Mouse (Mus musculus): Measurements from ENCODE around the gene Fam71e2. TPM values are rescaled to one million over a fixed set of nuclear protein-coding genes. Genes with fewer than 3 reads are reported as not detected.
A peak's percentile ranks its signal among the peaks of the same experiment; 100 is the strongest.

Fam71e2 gene
- polyA plus RNA-seq, 1 experiment = not detected

DNA sequence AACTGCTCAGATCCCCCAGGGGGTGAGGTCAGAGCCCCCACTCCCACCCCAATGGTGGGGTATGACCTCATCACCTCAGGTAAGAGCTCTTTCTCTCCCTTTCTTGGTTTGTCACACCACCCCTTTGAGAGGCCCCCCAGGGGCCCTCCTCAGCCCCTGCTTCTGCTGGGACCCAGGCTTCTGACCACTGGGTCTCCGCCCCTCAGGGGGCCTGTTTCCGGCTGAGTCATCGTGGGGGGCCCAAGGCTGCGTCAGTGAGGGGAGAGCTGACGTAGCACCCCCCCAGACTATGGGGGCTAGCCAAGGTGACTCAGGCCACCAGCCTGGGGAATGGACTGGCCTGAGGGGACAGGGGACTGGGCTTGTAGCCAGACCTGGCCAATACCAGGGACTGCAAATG, 8.8 kb upstream of the Fam71e2 start:
- H3K27me3 ChIP-seq (replicated peaks) = peaks cover 34% of the 10 kb centered on the region
- H3K4me3 ChIP-seq (replicated peaks) = peak overlapping the region; percentile 40
- TF ChIP-seq GATA1 (IDR thresholded peaks at IDR 0.05; ENCODE audit: borderline replicate concordance, low read length) (no peak), FLI1 (IDR thresholded peaks at IDR 0.05; ENCODE audit: low read length) (no peak)
- peaks cover 10% of the 10 kb centered on the region for H3K9me3 ChIP-seq
- peaks cover 91% of the 10 kb centered on the region for H3K4me1 ChIP-seq
- H3K36me3 ChIP-seq (replicated peaks; ENCODE audit: low read length) = no peaks in the 10 kb centered on the region

DNA sequence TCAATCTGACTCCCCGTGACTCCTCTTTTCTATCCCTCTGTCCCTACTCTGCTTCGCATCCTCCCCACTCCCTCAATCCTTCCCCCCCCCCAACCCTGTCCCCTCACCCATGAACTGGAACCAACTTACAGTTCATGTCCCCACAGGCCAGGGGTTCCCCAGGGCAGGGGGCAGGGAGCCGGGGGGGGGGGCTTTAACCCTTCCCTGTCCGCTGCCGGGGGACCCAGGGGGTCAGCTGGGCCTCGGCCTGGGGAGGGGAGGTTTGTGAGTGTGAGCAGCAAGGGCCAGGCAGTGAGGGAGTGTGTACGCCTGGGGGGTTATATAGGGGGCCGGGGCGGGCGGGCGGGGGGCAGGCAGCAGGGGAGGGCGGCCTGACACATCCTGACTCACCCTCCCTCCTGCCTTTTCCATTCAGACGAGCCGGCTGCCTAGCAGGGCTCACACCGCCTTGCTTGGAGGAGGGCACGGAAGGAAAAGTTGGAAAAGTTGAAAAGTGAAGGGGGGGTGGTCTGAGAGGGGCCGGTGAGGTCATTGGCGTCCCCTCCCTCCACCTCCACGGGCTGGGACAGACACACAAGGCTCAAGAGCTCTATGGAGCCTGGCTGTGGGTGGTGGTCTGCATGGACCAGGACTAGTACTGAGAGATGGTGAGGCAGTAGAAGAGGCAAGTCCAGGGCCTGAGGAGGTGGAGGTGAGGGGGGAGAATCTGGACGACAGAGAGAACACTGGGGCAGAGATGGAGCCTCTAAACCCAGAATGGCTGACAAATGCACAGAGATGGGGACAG, 6.9 kb upstream of the Fam71e2 start:
- Histone ChIP-seq H3K9me3 (peaks cover 13% of the 10 kb centered on the region), H3K4me3 (replicated peaks) (no peak overlapping the region), H3K4me1 (peaks cover 72% of the 10 kb centered on the region), H3K36me3 (replicated peaks; ENCODE audit: low read length) (no peaks in the 10 kb centered on the region), H3K27me3 (replicated peaks) (peaks cover 41% of the 10 kb centered on the region)
- TF ChIP-seq FLI1 (IDR thresholded peaks at IDR 0.05; ENCODE audit: low read length) = no peak
- no peak for TF ChIP-seq GATA1 (IDR thresholded peaks at IDR 0.05; ENCODE audit: borderline replicate concordance, low read length)

DNA sequence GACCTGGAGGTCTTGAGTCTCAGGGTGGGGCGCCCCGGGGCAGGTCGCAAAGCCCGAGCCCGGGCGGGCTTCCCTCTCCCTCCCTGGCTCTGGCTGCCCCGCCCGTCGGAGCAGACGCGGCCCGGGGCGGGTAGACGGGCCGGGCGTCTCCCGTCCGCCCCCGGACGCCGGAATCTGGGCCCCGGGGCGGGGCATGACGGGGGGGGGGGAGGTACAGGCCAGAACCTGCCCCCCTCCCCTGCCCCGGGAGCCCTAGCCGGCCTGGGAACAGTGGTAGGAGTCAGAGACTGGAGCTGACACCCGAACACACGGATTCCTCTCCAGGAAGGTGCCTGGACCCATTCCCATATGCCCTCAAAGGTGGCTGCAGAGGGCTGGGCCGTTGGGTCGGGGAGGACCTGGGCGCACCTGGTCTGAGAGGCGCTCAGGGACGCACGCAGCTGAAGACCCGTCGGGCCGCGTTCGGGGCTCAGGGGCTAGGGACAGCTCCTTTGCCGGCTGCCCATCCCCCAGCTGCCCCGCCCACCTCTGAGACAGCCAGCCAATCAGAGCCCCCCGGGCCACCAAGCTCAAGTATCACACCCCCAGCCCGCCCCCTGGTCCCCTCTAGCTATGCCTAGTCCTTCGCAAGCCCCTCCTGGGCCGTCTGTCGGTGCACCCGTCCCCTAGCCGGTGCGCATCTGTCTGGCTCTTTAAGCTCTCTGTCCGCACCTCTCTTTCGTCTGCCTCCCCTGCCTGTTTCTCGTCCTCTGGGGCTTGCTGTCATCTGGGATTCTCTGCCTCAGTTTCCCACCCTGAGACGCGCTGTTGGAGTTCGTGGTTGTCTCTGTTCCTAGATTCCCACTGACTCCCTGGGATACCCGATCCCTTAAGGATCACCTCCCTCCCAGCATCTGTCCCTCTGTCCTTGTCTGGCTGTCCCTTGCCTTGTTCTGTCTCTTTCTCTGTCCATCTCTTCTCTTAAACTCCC, 6.0 kb upstream of the Fam71e2 start:
- peak overlapping the region; percentile 90 for H3K4me3 ChIP-seq (replicated peaks)
- peaks cover 63% of the 10 kb centered on the region for H3K4me1 ChIP-seq
- H3K36me3 ChIP-seq (replicated peaks; ENCODE audit: low read length) = no peaks in the 10 kb centered on the region
- H3K9me3 ChIP-seq = peaks cover 17% of the 10 kb centered on the region
- no peak for TF ChIP-seq FLI1 (IDR thresholded peaks at IDR 0.05; ENCODE audit: low read length)
- TF ChIP-seq GATA1 (IDR thresholded peaks at IDR 0.05; ENCODE audit: borderline replicate concordance, low read length) = no peak
- H3K27me3 ChIP-seq (replicated peaks) = peaks cover 41% of the 10 kb centered on the region

DNA sequence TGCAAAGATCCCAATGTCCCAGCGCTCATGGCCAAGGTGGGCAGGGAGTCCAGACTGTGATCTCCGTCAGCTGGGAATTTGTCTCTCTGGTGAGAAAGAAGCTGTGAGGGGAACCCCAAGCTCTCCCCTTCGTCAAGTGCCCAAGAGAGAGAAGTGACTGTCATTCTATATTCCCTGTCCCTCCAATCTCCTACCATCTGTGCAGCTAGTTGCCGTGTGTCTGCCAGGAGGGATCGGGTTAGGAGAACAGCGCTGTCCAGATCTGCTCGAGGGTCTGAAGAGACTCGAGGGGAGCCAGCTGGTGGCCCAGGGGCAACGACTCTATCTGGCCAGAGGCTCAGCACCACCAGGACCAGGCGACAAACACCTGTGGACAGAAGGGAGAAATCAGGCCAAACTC, 5.0 kb upstream of the Fam71e2 start:
- Histone ChIP-seq H3K4me3 (replicated peaks) (no peak overlapping the region), H3K36me3 (replicated peaks; ENCODE audit: low read length) (no peaks in the 10 kb centered on the region), H3K9me3 (peaks cover 17% of the 10 kb centered on the region), H3K4me1 (peaks cover 53% of the 10 kb centered on the region), H3K27me3 (replicated peaks) (peaks cover 42% of the 10 kb centered on the region)
- TF ChIP-seq GATA1 (IDR thresholded peaks at IDR 0.05; ENCODE audit: borderline replicate concordance, low read length) (no peak), FLI1 (IDR thresholded peaks at IDR 0.05; ENCODE audit: low read length) (no peak)

DNA sequence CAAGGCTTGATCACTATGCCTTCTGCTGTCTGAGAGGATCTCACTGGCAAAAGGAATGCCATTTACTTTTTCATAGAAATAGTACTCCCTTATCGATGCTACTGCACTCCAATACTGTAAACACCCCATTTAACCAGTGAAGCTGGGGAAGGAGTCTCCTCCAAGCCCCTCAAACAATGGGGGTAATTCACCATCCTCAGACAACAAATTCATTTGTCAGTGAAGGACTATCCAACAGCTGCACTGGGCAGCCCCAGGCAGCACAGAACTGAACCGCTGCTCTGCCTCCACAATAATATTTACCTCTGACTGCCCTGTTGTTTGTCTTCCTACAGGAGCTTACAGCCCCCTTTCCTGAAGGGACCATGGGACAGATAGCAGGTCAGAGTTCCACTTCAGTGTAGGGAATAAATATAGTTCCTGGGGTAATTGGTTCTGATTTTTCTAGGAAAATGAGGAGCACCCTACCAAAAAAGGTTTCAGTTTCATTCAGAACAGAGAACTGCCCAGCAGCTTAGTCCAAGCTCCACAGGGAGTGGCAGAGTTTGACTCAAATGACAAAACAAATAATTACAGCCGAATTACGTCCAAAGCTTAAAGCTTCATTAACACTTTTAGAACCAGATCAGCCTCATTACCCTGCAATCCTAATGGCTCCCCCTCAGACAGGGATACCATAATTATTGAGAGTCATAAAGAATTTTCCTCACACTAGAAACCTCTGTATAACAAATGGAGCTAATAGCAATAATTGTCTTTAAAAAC, 6.0 kb downstream of the Fam71e2 start:
- no peaks in the 10 kb centered on the region for H3K9me3 ChIP-seq
- H3K4me3 ChIP-seq (replicated peaks) = peak overlapping the region; percentile 25
- TF ChIP-seq FLI1 (IDR thresholded peaks at IDR 0.05; ENCODE audit: low read length) (no peak), GATA1 (IDR thresholded peaks at IDR 0.05; ENCODE audit: borderline replicate concordance, low read length) (no peak)
- no peaks in the 10 kb centered on the region for H3K36me3 ChIP-seq (replicated peaks; ENCODE audit: low read length)
- H3K4me1 ChIP-seq = peaks cover 12% of the 10 kb centered on the region
- H3K27me3 ChIP-seq (replicated peaks) = peaks cover 16% of the 10 kb centered on the region

DNA sequence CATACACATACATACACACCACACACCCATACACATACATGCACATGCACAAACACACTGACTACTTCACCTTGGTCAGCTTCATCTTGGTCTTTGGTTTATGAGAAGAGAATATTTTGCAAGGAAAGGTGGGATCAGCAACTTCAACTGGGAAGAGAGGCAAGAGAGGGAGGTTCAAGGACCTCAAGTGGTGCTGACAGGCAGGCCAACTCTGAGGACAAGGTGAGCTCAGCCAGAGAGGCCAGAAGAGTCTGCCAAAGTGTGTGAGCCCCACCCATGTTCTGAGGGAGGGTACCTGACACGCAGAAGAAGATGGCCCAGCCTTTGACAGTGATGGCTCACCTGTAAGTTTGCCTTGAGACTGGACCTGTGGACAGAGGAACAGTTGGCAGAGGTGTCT, 11.4 kb downstream of the Fam71e2 start:
- peaks cover 29% of the 10 kb centered on the region for H3K27me3 ChIP-seq (replicated peaks)
- H3K9me3 ChIP-seq = no peaks in the 10 kb centered on the region
- H3K36me3 ChIP-seq (replicated peaks; ENCODE audit: low read length) = no peaks in the 10 kb centered on the region
- TF ChIP-seq FLI1 (IDR thresholded peaks at IDR 0.05; ENCODE audit: low read length) (no peak), GATA1 (IDR thresholded peaks at IDR 0.05; ENCODE audit: borderline replicate concordance, low read length) (no peak)
- H3K4me3 ChIP-seq (replicated peaks) = no peak overlapping the region
- peaks cover under 1% of the 10 kb centered on the region for H3K4me1 ChIP-seq

DNA sequence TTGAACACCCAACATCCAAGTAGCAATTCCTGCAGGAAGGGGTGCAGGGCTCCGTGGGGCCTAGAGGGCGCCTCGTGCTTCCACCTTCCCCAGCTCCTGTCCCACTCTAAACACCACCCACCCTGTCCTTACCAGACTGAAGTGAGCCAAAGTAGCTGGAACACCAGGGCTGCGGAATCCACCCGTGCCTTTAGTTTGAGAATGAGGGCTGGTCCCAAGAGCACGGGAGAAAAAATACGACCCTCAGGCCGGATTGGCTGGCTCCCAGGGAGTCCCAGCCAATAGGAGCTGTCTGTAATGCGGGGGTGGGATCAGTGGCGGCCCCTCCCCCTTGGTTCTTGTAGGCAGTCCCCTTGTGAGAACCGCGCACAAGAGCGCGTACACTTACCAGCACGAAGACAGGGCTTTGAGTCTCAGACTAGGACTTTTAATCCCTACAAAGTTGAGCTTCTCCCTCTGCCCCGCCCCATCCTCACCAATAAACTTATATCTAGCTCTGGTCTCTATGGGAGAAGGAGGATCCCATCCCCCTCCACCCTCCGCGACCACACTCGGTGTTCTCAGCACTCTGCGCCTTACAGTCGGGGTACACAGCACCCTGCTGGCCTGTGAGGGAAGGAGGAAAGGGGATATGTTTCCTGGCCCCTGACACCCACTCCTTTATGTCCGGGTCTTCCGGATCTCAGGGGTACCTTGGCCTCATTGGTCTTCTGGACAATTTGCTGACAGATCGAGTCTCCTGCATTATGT, 18.1 kb downstream of the Fam71e2 start, which contains the start of gene Cox6b2:
TSS of gene Cox6b2 (minus strand) at position 274 of the 750 bp plus-strand sequence.
- no peak for TF ChIP-seq FLI1 (IDR thresholded peaks at IDR 0.05; ENCODE audit: low read length)
- TF ChIP-seq GATA1 (IDR thresholded peaks at IDR 0.05; ENCODE audit: borderline replicate concordance, low read length) = no peak
- Histone ChIP-seq H3K9me3 (no peaks in the 10 kb centered on the region), H3K4me1 (peaks cover 49% of the 10 kb centered on the region), H3K36me3 (replicated peaks; ENCODE audit: low read length) (peaks cover 33% of the 10 kb centered on the region), H3K4me3 (replicated peaks) (peak within 1 kb of the TSS; percentile 93), H3K27me3 (replicated peaks) (peaks cover 10% of the 10 kb centered on the region)

DNA sequence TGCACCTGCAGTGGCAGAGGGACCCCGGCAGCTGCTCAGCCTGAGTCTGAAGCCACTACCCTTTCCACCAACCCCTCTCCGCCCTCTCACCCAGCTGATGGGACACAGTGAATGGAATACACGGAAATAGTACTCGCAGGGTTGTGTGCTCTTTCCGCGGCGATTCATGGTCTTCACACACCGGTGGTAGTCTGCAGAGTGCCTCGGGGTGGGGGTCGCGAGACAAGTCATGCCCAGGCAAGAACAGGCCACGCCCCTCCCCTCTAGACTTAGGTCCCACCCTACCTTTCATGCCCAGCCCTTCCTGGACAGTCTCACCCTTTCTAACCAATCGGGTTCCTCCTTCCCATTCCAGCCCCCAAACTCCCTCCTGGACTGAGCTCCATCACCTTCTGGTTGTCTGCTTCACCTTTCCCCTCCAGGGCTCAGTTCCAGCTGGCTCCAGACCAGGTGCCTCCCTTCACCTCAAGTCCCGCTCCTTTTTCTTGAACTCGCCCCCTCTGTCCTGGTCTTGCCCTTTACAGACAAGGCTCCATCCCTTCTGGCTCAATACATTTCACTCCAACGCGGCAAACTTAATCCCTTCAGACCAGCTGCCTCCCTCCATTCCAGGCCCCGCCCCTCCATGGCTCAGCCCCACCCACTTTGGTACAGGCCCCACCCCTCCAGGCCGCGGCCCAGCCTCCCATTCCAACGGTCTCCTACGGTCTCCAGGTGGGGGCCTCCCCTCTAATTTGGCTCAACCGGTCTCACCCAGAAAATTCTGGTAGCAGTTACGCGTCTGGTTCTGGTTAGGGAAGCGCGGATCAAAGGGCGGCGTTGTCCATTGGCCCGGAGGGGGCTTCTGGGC, 18.9 kb downstream of the Fam71e2 start:
- H3K4me1 ChIP-seq = peaks cover 57% of the 10 kb centered on the region
- peaks cover 4% of the 10 kb centered on the region for H3K27me3 ChIP-seq (replicated peaks)
- peak overlapping the region; percentile 93 for H3K4me3 ChIP-seq (replicated peaks)
- TF ChIP-seq GATA1 (IDR thresholded peaks at IDR 0.05; ENCODE audit: borderline replicate concordance, low read length) (no peak), FLI1 (IDR thresholded peaks at IDR 0.05; ENCODE audit: low read length) (no peak)
- H3K36me3 ChIP-seq (replicated peaks; ENCODE audit: low read length) = peaks cover 41% of the 10 kb centered on the region
- H3K9me3 ChIP-seq = no peaks in the 10 kb centered on the region
